Mouse (Mus musculus) heart, embryonic 15.5 days (tissue): ENCODE measurements around the gene Cep128. TPM values are rescaled to one million over a fixed set of nuclear protein-coding genes. Genes with fewer than 3 reads are reported as not detected.
"Not testable (repeated sequence)": the region's sequence is repeated elsewhere in the genome, so short reads cannot be mapped to it uniquely, and the experiment has no call there.

Experiments
- ATAC-seq: fragments of 200-750 bp; cut with Nextera tagmentation; replicated peaks from 2 replicates; pipeline ENCODE4 v1.8.0; 2017; ENCODE audit warnings: low read depth, moderate TSS enrichment; ENCODE audit not compliant: insufficient number of reproducible peaks, insufficient read depth, low FRiP score
- H3K27ac ChIP-seq: fragments of 300-500 bp; sonication (generic); 2 replicates; pipeline ENCODE4 v1.5.1; 2015; ENCODE audit warnings: mild to moderate bottlenecking, inconsistent platforms
- H3K27me3 ChIP-seq: fragments of 300-500 bp; sonication (generic); 2 replicates; pipeline ENCODE4 v1.6.1; 2015; ENCODE audit warnings: inconsistent platforms
- H3K36me3 ChIP-seq: fragments of 300-500 bp; sonication (generic); 2 replicates; pipeline ENCODE4 v1.6.1; 2015; ENCODE audit warnings: mild to moderate bottlenecking, inconsistent platforms
- H3K4me1 ChIP-seq: fragments of 300-500 bp; sonication (generic); replicated peaks from 2 replicates; pipeline ENCODE4 v1.6.1; 2015; ENCODE audit warnings: inconsistent platforms
- H3K4me2 ChIP-seq: fragments of 300-500 bp; sonication (generic); 2 replicates; pipeline ENCODE4 v1.6.1; 2015; ENCODE audit warnings: inconsistent platforms, mild to moderate bottlenecking, moderate library complexity
- H3K4me3 ChIP-seq: fragments of 300-500 bp; sonication (generic); 2 replicates; pipeline ENCODE4 v1.5.1; 2015; ENCODE audit warnings: mild to moderate bottlenecking, inconsistent platforms
- H3K9ac ChIP-seq: fragments of 300-500 bp; sonication (generic); 2 replicates; pipeline ENCODE4 v1.6.1; 2015; ENCODE audit warnings: mild to moderate bottlenecking, inconsistent platforms
- H3K9me3 ChIP-seq: fragments of 300-500 bp; sonication (generic); replicated peaks from 2 replicates; pipeline ENCODE4 v1.6.1; 2016; ENCODE audit warnings: inconsistent platforms
- WGBS: fragments of 180-500 bp; shearing (Covaris S2); methylation state at CpG from one replicate; pipeline ENCODE4 v1.1.7; 2015; ENCODE audit warnings: mixed read lengths; 5-methylcytosine and 5-hydroxymethylcytosine counted together
- polyA plus RNA-seq: library from polyadenylated mRNA; unstranded; fragments of >200 nt; fragmentation: Nextera tagmentation; extraction: Ambion mirVana; gene quantifications from 2 replicates; pipeline ENCODE4 v1.2.1, GENCODE M21; 2015

Gene Cep128
- polyA plus RNA-seq, 1 experiment from 2014 or later = 10.2 TPM

- H3K27ac ChIP-seq = no peak overlapping the region
- no peaks in the 10 kb centered on the region for H3K4me1 ChIP-seq
- H3K9ac ChIP-seq = no peak overlapping the region
- H3K9me3 ChIP-seq = no peaks in the 10 kb centered on the region
- no peaks in the 10 kb centered on the region for H3K36me3 ChIP-seq
- 81% methylated on average over 3 of the region's 3 CpGs for WGBS
- ATAC-seq = no peak
- no peak overlapping the region for H3K4me2 ChIP-seq
- no peak overlapping the region for H3K4me3 ChIP-seq
- H3K27me3 ChIP-seq = no peaks in the 10 kb centered on the region
Measured at GRCm38 (mm10) chr12:91008170-91008569, 376.0 kb downstream of the Cep128 start.

- 87% methylated on average over 4 of the region's 4 CpGs for WGBS
- Histone ChIP-seq H3K4me2 (no peak overlapping the region), H3K9ac (no peak overlapping the region), H3K36me3 (no peaks in the 10 kb centered on the region), H3K27me3 (no peaks in the 10 kb centered on the region), H3K27ac (no peak overlapping the region), H3K9me3 (no peaks in the 10 kb centered on the region), H3K4me1 (no peaks in the 10 kb centered on the region), H3K4me3 (no peak overlapping the region)
- ATAC-seq = no peak
Measured at GRCm38 (mm10) chr12:90997539-90997938, 386.7 kb downstream of the Cep128 start.

DNA sequence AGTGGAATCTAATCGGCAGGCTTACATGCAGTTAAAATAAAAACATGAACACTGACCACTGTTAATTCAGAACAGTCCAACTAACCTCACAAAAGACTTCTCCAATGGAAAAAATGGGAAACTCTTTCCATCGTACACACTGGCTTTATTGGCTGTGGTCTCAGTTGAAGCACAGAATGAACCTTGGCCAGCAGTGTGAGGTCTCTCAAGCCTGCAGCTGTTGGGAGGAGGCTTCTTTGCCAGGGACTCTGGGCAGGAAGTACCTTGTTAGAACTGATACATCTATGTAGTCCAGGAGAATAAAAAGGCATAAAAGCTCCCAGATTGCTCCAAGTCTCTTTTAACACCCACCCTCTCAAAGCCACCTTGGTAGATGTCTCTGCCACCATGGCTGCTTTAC is 390.9 kb downstream of the Cep128 start:
- 85% methylated on average over 2 of the region's 2 CpGs for WGBS
- Histone ChIP-seq H3K4me3 (no peak overlapping the region), H3K36me3 (no peaks in the 10 kb centered on the region)

DNA sequence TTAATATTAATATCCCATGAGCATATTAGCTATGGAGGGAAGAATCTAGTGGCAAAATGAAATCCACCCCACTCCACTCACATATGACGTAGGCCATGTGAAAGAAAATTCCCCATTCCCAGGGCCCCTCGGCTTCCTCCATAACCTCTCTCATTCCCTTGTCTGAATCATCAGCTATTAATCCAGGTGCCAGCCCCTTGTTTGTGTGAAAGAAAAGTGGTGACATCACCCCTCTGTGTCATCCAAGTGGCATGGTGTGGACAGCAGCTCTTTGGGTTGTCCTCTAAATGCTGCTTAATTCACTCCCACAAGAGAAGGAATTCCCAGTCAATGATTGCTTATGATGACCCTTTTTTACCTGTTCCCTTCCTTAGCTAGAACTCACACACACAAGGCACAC is 396.4 kb downstream of the Cep128 start:
- no peaks in the 10 kb centered on the region for H3K27me3 ChIP-seq
- no peak for ATAC-seq
- 54% methylated on average over 2 of the region's 2 CpGs for WGBS
- H3K4me3 ChIP-seq = no peak overlapping the region
- no peak overlapping the region for H3K27ac ChIP-seq
- no peaks in the 10 kb centered on the region for H3K4me1 ChIP-seq
- H3K9ac ChIP-seq = no peak overlapping the region
- no peaks in the 10 kb centered on the region for H3K9me3 ChIP-seq
- no peaks in the 10 kb centered on the region for H3K36me3 ChIP-seq
- no peak overlapping the region for H3K4me2 ChIP-seq

More for the DNA sequence above, 390.9 kb downstream of the Cep128 start:
- no peaks in the 10 kb centered on the region for H3K27me3 ChIP-seq
- no peaks in the 10 kb centered on the region for H3K4me1 ChIP-seq
- ATAC-seq = no peak
- H3K4me2 ChIP-seq = no peak overlapping the region
- H3K9ac ChIP-seq = no peak overlapping the region
- no peaks in the 10 kb centered on the region for H3K9me3 ChIP-seq
- no peak overlapping the region for H3K27ac ChIP-seq

DNA sequence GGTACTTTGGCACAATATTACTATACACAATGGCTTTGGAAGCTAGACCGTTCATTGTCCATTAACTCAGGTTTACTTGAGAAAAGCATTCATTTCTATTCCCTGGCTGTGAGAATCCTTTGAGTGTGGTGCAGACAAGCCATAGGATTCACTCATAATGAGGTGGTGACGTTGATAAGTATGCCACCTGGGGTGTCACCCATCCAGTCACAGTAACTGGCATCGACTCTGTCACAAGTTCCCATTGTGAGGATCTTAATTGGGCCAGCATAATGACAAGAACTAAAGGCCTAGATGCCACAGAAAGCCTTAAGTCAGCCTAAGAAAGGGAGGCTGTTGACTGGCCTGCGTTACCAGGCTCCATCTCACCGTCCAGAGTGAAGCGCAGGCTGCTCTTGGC is 396.9 kb downstream of the Cep128 start:
- 74% methylated on average over 6 of the region's 6 CpGs for WGBS

DNA sequence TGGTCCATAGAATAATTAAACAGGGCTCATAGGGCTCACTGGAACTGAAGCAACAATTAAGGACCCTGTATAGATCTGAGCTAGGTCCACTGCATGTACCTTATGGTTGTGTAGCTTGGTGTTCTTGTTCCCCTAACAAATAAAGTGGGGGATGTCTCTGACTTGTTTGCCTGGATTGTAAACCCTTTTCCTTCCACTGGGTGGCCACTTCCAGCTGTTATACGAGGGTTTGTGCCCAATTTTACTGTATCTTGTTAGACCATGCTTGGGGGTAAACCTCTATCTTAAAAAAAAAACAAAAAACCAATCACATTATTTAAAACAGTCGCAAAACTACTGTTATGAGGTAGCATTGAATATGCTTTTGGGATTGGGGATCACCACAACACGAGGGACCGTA is 402.2 kb downstream of the Cep128 start:
- no peak overlapping the region for H3K4me3 ChIP-seq
- no peaks in the 10 kb centered on the region for H3K9me3 ChIP-seq
- H3K4me2 ChIP-seq = no peak overlapping the region
- no peak overlapping the region for H3K9ac ChIP-seq
- H3K27me3 ChIP-seq = no peaks in the 10 kb centered on the region
- 88% methylated on average over 4 of the region's 4 CpGs for WGBS
- H3K4me1 ChIP-seq = no peaks in the 10 kb centered on the region
- H3K27ac ChIP-seq = no peak overlapping the region
- ATAC-seq = no peak
- no peaks in the 10 kb centered on the region for H3K36me3 ChIP-seq

More for the DNA sequence above, 396.9 kb downstream of the Cep128 start:
- no peak overlapping the region for H3K4me2 ChIP-seq
- no peaks in the 10 kb centered on the region for H3K27me3 ChIP-seq
- no peak overlapping the region for H3K4me3 ChIP-seq
- H3K27ac ChIP-seq = no peak overlapping the region
- no peak overlapping the region for H3K9ac ChIP-seq
- no peaks in the 10 kb centered on the region for H3K9me3 ChIP-seq
- no peaks in the 10 kb centered on the region for H3K36me3 ChIP-seq
- no peaks in the 10 kb centered on the region for H3K4me1 ChIP-seq
- ATAC-seq = no peak

GRCm38 (mm10) chr12:90976406-90976805 is 407.8 kb downstream of the Cep128 start:
- not testable (repeated sequence) for H3K4me2 ChIP-seq, H3K27me3 ChIP-seq, H3K27ac ChIP-seq, H3K4me3 ChIP-seq, ATAC-seq, H3K9me3 ChIP-seq, H3K4me1 ChIP-seq, H3K9ac ChIP-seq, H3K36me3 ChIP-seq
- WGBS = 81% methylated on average over 9 of the region's 9 CpGs

GRCm38 (mm10) chr12:90975429-90975828 is 408.8 kb downstream of the Cep128 start:
- no peak overlapping the region for H3K9ac ChIP-seq
- no peaks in the 10 kb centered on the region for H3K9me3 ChIP-seq
- no peak overlapping the region for H3K27ac ChIP-seq
- no peak for ATAC-seq
- no peak overlapping the region for H3K4me2 ChIP-seq
- H3K4me1 ChIP-seq = no peaks in the 10 kb centered on the region
- 40% methylated on average over 2 of the region's 2 CpGs for WGBS
- H3K36me3 ChIP-seq = no peaks in the 10 kb centered on the region
- H3K27me3 ChIP-seq = no peaks in the 10 kb centered on the region
- H3K4me3 ChIP-seq = no peak overlapping the region

DNA sequence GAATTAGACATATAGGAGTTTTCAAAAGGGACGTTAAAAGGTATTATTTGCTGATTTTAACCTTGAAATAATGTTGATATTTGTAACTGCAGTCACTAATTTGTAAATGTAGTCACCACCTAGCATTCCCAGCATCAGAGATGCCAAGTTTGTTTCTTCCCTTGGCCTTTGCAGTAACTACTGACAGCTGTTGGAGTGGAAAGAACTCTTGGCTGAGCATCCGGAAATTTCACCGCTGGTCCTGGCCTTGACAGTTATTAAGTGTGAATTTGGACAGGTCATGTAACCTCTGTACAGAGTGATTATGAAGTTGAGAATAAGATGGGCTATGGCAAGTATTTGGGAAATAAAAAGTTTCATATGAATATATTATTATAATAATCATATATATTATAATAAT is 413.1 kb downstream of the Cep128 start:
- Histone ChIP-seq H3K4me1 (no peaks in the 10 kb centered on the region), H3K9me3 (no peaks in the 10 kb centered on the region), H3K9ac (no peak overlapping the region), H3K27ac (no peak overlapping the region), H3K4me3 (no peak overlapping the region), H3K4me2 (no peak overlapping the region), H3K36me3 (no peaks in the 10 kb centered on the region), H3K27me3 (no peaks in the 10 kb centered on the region)
- no peak for ATAC-seq
- WGBS = 79% methylated on average over 3 of the region's 3 CpGs

DNA sequence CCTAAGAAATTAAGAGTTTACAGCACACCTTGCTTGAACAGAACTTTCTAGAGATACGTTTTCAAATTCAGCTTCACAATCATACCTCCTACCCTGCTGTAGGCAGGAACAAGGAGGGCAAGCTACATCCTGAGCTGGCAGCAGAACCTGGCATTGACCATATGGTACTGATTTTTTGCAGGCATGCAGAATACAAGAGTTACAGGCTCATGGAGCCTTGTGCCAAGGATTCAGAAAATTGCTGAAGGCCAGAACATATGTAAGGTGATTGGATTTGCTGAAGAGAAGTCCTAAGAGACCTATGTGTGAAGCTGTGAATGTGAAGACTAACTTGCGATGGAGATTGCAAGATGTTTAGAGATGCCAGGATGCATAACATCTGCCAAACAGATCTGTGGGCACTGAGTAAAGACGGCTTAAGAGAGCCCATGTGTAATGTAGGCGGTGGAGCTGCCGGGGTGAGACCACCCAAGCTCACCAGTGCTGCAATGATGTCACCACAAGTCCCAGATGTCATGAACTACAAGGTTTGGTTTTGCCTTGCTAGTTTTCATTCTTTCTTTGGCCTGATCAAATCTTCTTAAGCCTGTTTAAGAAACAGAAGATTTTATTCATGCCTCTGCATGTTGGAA is 422.7 kb downstream of the Cep128 start:
- Histone ChIP-seq H3K27ac (no peak overlapping the region), H3K4me2 (no peak overlapping the region), H3K4me1 (no peaks in the 10 kb centered on the region), H3K36me3 (no peaks in the 10 kb centered on the region), H3K27me3 (no peaks in the 10 kb centered on the region), H3K4me3 (no peak overlapping the region), H3K9ac (no peak overlapping the region), H3K9me3 (no peaks in the 10 kb centered on the region)
- WGBS = 76% methylated on average over 5 of the region's 5 CpGs
- no peak for ATAC-seq

GRCm38 (mm10) chr12:90954740-90955473 is 429.3 kb downstream of the Cep128 start:
- Histone ChIP-seq H3K4me1 (no peaks in the 10 kb centered on the region), H3K36me3 (no peaks in the 10 kb centered on the region), H3K4me2 (no peak overlapping the region), H3K27ac (no peak overlapping the region), H3K9ac (no peak overlapping the region), H3K9me3 (no peaks in the 10 kb centered on the region), H3K4me3 (no peak overlapping the region), H3K27me3 (no peaks in the 10 kb centered on the region)
- ATAC-seq = no peak
- 69% methylated on average over 7 of the region's 7 CpGs for WGBS
